Mouse (Mus musculus): ENCODE data around the gene Tlx2. TPM values are rescaled to one million over a fixed set of nuclear protein-coding genes. Genes with fewer than 3 reads are reported as not detected.

Tlx2 gene
- polyA plus RNA-seq, 1 experiment from 2014 or later = not detected

- no peak overlapping the region for H3K27ac ChIP-seq
- WGBS = 98% methylated on average over 2 of the region's 2 CpGs
- H3K4me3 ChIP-seq = no peak overlapping the region
- H3K27me3 ChIP-seq (ENCODE audit: low read depth, poor library complexity, severe bottlenecking) = peaks cover 20% of the 10 kb centered on the region
- H3K4me1 ChIP-seq = peaks cover 14% of the 10 kb centered on the region
- H3K36me3 ChIP-seq = no peaks in the 10 kb centered on the region
- no peaks in the 10 kb centered on the region for H3K9me3 ChIP-seq (replicated peaks)
- no peak for DNase-seq (ENCODE audit: low spot score)
Observed at GRCm38 (mm10) chr6:83023786-83024185, 46.3 kb downstream of the Tlx2 start.

GRCm38 (mm10) chr6:83023008-83023407, 47.1 kb downstream of the Tlx2 start:
- WGBS = 87% methylated on average over 9 of the region's 9 CpGs
- Histone ChIP-seq H3K36me3 (no peaks in the 10 kb centered on the region), H3K4me1 (peaks cover 13% of the 10 kb centered on the region), H3K27me3 (ENCODE audit: low read depth, poor library complexity, severe bottlenecking) (peaks cover 12% of the 10 kb centered on the region), H3K9me3 (replicated peaks) (no peaks in the 10 kb centered on the region), H3K4me3 (no peak overlapping the region), H3K27ac (no peak overlapping the region)
- DNase-seq (ENCODE audit: low spot score) = no peak

DNA sequence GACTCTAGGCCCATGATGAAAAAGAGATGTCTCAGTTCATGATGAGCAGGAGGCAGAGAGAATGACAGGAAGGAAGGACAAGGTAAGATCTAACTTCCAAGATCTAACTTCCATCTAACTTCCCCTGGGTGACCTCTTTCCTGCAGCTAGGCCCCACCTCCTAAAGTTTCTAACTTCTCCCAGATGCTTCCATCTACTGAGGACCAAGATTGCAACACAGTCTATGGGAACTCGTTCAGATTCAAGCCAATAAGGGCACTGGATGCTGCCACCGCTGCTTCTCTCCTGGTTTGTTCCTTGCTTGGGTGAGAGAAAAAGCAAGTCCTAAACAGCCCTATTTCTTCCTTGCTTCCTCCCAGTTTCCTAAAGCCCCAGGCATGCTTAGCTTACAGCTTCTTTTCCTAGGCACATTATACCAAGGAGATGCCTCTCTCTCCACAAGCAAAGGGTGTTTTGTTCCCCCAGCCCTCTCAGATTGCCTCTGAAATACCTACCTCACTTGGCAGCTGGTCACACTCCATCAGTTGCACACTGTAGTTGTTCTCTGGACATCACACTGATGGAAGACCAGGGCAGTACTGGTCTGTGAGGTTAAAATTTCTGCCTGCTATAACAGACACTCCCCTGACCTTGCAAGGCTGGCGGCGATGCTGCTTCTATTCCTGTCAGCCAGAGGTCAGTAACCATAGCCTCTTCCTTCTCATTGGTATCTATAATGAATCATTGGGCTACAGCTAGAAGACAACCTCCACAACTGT, 49.1 kb downstream of the Tlx2 start:
- WGBS = 85% methylated on average over 4 of the region's 4 CpGs
- DNase-seq (ENCODE audit: low spot score) = no peak
- Histone ChIP-seq H3K27me3 (ENCODE audit: low read depth, poor library complexity, severe bottlenecking) (no peaks in the 10 kb centered on the region), H3K4me3 (no peak overlapping the region), H3K4me1 (peaks cover 4% of the 10 kb centered on the region), H3K36me3 (no peaks in the 10 kb centered on the region), H3K27ac (no peak overlapping the region), H3K9me3 (replicated peaks) (no peaks in the 10 kb centered on the region)

GRCm38 (mm10) chr6:83020121-83020520, 50.0 kb downstream of the Tlx2 start:
- Histone ChIP-seq H3K27ac (no peak overlapping the region), H3K9me3 (replicated peaks) (no peaks in the 10 kb centered on the region), H3K36me3 (no peaks in the 10 kb centered on the region), H3K4me1 (peaks cover 4% of the 10 kb centered on the region), H3K27me3 (ENCODE audit: low read depth, poor library complexity, severe bottlenecking) (no peaks in the 10 kb centered on the region), H3K4me3 (no peak overlapping the region)
- 86% methylated on average over 6 of the region's 6 CpGs for WGBS
- no peak for DNase-seq (ENCODE audit: low spot score)

- no peaks in the 10 kb centered on the region for H3K27me3 ChIP-seq (ENCODE audit: low read depth, poor library complexity, severe bottlenecking)
- H3K27ac ChIP-seq = no peak overlapping the region
- no peak overlapping the region for H3K4me3 ChIP-seq
- DNase-seq (ENCODE audit: low spot score) = no peak
- no peaks in the 10 kb centered on the region for H3K9me3 ChIP-seq (replicated peaks)
- H3K4me1 ChIP-seq = peaks cover 1% of the 10 kb centered on the region
- 80% methylated on average over 3 of the region's 3 CpGs for WGBS
- H3K36me3 ChIP-seq = no peaks in the 10 kb centered on the region
Observed at GRCm38 (mm10) chr6:83019044-83019443, 51.0 kb downstream of the Tlx2 start.

MicroRNAs encoded within 50 kb of the gene (microRNA counts, 519-probe panel; counts per million panel counts)
- 684 counts per million, percentile 72 among the panel's probes with 10 or more counts for microRNA mmu-miR-3470a+mmu-miR-3470b

Small RNA genes lying within 50 kb of the gene (microRNA-seq; reads per million reads assigned to microRNA genes)
- gene Mir3470a (not detected), gene Mir7040 (not detected)

Other genes with a start within 250 kb of the Tlx2 start
- 0.83 and 1.9 TPM in 2 replicates for gene Sema4f, start 130.5 kb downstream of the Tlx2 start, polyA plus RNA-seq (2016; fragmentation: Nextera tagmentation; extraction: Ambion mirVana)
- 0.19 and 0.33 TPM in 2 replicates for gene M1ap, start 123.4 kb downstream of the Tlx2 start, polyA plus RNA-seq (2016; fragmentation: Nextera tagmentation; extraction: Ambion mirVana)
- gene Dok1, start 36.8 kb downstream of the Tlx2 start, polyA plus RNA-seq (2016; fragmentation: Nextera tagmentation; extraction: Ambion mirVana) = 9.8 and 14.9 TPM in 2 replicates
- 6.3 and 12.8 TPM in 2 replicates for gene Loxl3, start 36.1 kb downstream of the Tlx2 start, polyA plus RNA-seq (2016; fragmentation: Nextera tagmentation; extraction: Ambion mirVana)
- gene Aup1, start 15.8 kb downstream of the Tlx2 start, polyA plus RNA-seq (2016; fragmentation: Nextera tagmentation; extraction: Ambion mirVana) = 167 and 169 TPM in 2 replicates
- 76.2 and 82.6 TPM in 2 replicates for gene Htra2, start 15.0 kb downstream of the Tlx2 start, polyA plus RNA-seq (2016; fragmentation: Nextera tagmentation; extraction: Ambion mirVana)
- 1.4 and 1.5 TPM in 2 replicates for gene Dqx1, start 12.4 kb downstream of the Tlx2 start, polyA plus RNA-seq (2016; fragmentation: Nextera tagmentation; extraction: Ambion mirVana)
- gene Pcgf1, start 7.6 kb upstream of the Tlx2 start, polyA plus RNA-seq (2016; fragmentation: Nextera tagmentation; extraction: Ambion mirVana) = 46.5 and 46.9 TPM in 2 replicates
- gene Lbx2, start 16.1 kb upstream of the Tlx2 start, polyA plus RNA-seq (2016; fragmentation: Nextera tagmentation; extraction: Ambion mirVana) = 0.82 and 1.5 TPM in 2 replicates
- gene Ccdc142, start 31.3 kb upstream of the Tlx2 start, polyA plus RNA-seq (2016; fragmentation: Nextera tagmentation; extraction: Ambion mirVana) = 1.7 and 3.8 TPM in 2 replicates
- gene Gm42688, start 31.3 kb upstream of the Tlx2 start, polyA plus RNA-seq (2016; fragmentation: Nextera tagmentation; extraction: Ambion mirVana) = 2.1 and 2.8 TPM in 2 replicates
- gene Mrpl53, start 38.7 kb upstream of the Tlx2 start, polyA plus RNA-seq (2016; fragmentation: Nextera tagmentation; extraction: Ambion mirVana) = 150 and 163 TPM in 2 replicates
- gene Mogs, start 45.2 kb upstream of the Tlx2 start, polyA plus RNA-seq (2016; fragmentation: Nextera tagmentation; extraction: Ambion mirVana) = 45.3 and 53.8 TPM in 2 replicates
- gene Wbp1, start 51.3 kb upstream of the Tlx2 start, polyA plus RNA-seq (2016; fragmentation: Nextera tagmentation; extraction: Ambion mirVana) = 136 and 188 TPM in 2 replicates
- 17.4 and 17.8 TPM in 2 replicates for gene Ino80b, start 55.1 kb upstream of the Tlx2 start, polyA plus RNA-seq (2016; fragmentation: Nextera tagmentation; extraction: Ambion mirVana)
- gene Rtkn, start 65.2 kb upstream of the Tlx2 start, polyA plus RNA-seq (2016; fragmentation: Nextera tagmentation; extraction: Ambion mirVana) = 34.2 and 51.8 TPM in 2 replicates
- 10.9 and 13.7 TPM in 2 replicates for gene Wdr54, start 86.1 kb upstream of the Tlx2 start, polyA plus RNA-seq (2016; fragmentation: Nextera tagmentation; extraction: Ambion mirVana)
- gene 1700003E16Rik, start 86.1 kb upstream of the Tlx2 start, polyA plus RNA-seq (2016; fragmentation: Nextera tagmentation; extraction: Ambion mirVana) = 0.80 and 1.6 TPM in 2 replicates
- gene Dctn1, start 95.6 kb upstream of the Tlx2 start, polyA plus RNA-seq (2016; fragmentation: Nextera tagmentation; extraction: Ambion mirVana) = 96.4 and 108 TPM in 2 replicates
- 0.23 and 0.25 TPM in 2 replicates for gene Slc4a5, start 149.5 kb upstream of the Tlx2 start, polyA plus RNA-seq (2016; fragmentation: Nextera tagmentation; extraction: Ambion mirVana)